Mouse (Mus musculus) macrophage (primary cell): ENCODE data around the gene Pth1r. TPM values are rescaled to one million over a fixed set of nuclear protein-coding genes. Genes with fewer than 3 reads are reported as not detected.

ENCODE experiments used
- H3K27ac ChIP-seq: fragments of 350-480 bp; formaldehyde crosslinking; 2 replicates; pipeline ENCODE4 v1.9.0; 2021
- H3K36me3 ChIP-seq: fragments of 350-480 bp; formaldehyde crosslinking; 2 replicates; pipeline ENCODE4 v1.9.0; 2021; ENCODE audit errors: inconsistent target
- H3K4me3 ChIP-seq: fragments of 350-480 bp; formaldehyde crosslinking; 2 replicates; pipeline ENCODE4 v1.9.0; 2021; ENCODE audit errors: inconsistent target
- H3K79me2 ChIP-seq: fragments of 350-480 bp; formaldehyde crosslinking; 2 replicates; pipeline ENCODE4 v1.9.0; 2021; ENCODE audit errors: inconsistent target
- WGBS: methylation state at CpG from one replicate; pipeline ENCODE4 v1.1.7; 2026; ENCODE audit warnings: inconsistent platforms; ENCODE audit not compliant: missing documents; 5-methylcytosine and 5-hydroxymethylcytosine counted together
- polyA plus RNA-seq: library from polyadenylated mRNA; stranded (reverse); fragments of 250-400 nt; gene quantifications from 3 replicates; pipeline ENCODE4 v1.2.4, GENCODE M21; 2018; ENCODE audit warnings: inconsistent platforms

Pth1r gene
- polyA plus RNA-seq, 1 experiment from 2014 or later, result 0.16 TPM

DNA sequence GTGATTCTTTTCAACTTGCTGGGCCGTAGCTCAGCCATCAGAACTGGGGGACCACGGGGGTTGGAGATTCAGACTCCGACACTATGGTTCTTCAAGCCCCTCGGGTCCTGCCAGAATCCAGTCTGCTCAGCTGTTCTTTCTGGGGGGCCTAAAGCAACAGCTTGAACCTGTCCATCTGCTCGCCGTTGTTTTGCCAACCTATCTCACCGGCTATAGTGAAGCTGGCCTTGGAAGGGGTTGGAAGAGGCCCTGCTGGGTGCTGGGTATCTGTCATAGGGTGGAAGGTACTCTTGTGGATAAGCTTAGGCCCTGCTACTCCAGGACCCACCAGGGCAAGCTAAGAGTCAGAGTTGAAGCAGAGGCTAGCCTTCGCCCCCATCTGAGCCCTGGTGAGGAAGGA, 13.9 kb upstream of the Pth1r start:
- H3K79me2 ChIP-seq, result no peaks in the 10 kb centered on the region
- WGBS, result 92% methylated on average over 8 of the region's 8 CpGs
- no peak overlapping the region for H3K4me3 ChIP-seq
- no peak overlapping the region for H3K27ac ChIP-seq
- no peaks in the 10 kb centered on the region for H3K36me3 ChIP-seq

GRCm38 (mm10) chr9:110759265-110759664, 12.3 kb upstream of the Pth1r start:
- 49% methylated on average over 2 of the region's 2 CpGs for WGBS
- Histone ChIP-seq H3K79me2 (no peaks in the 10 kb centered on the region), H3K4me3 (no peak overlapping the region), H3K27ac (no peak overlapping the region), H3K36me3 (no peaks in the 10 kb centered on the region)

GRCm38 (mm10) chr9:110758605-110759004, 11.7 kb upstream of the Pth1r start:
- Histone ChIP-seq H3K27ac (no peak overlapping the region), H3K4me3 (no peak overlapping the region), H3K79me2 (no peaks in the 10 kb centered on the region), H3K36me3 (no peaks in the 10 kb centered on the region)
- 89% methylated on average over 8 of the region's 8 CpGs for WGBS

DNA sequence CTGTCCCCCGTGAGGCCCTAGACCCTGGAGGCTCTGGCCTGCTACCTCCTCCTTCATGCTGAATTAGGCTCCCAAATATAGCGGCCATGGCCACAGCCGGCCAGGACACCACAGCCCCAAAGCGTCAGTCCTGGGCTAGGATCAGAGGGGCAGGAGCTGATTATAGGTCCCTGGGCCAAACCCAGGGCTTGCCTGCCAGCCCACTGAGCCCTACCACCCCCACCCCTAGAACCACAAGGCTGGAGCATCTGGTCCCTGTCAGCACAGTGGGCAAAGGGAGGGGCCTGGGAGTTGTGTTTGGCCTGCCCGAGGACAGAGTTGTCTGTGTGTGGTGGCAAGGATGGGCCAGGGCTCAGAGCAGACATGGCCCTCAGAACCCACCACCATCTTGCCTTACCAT, 10.9 kb upstream of the Pth1r start:
- no peaks in the 10 kb centered on the region for H3K79me2 ChIP-seq
- WGBS, result 94% methylated on average over 5 of the region's 5 CpGs
- H3K27ac ChIP-seq, result no peak overlapping the region
- no peaks in the 10 kb centered on the region for H3K36me3 ChIP-seq
- no peak overlapping the region for H3K4me3 ChIP-seq

GRCm38 (mm10) chr9:110753773-110754172, 6.8 kb upstream of the Pth1r start:
- WGBS, result 92% methylated on average over 4 of the region's 4 CpGs
- Histone ChIP-seq H3K79me2 (no peaks in the 10 kb centered on the region), H3K4me3 (no peak overlapping the region), H3K36me3 (no peaks in the 10 kb centered on the region), H3K27ac (no peak overlapping the region)

DNA sequence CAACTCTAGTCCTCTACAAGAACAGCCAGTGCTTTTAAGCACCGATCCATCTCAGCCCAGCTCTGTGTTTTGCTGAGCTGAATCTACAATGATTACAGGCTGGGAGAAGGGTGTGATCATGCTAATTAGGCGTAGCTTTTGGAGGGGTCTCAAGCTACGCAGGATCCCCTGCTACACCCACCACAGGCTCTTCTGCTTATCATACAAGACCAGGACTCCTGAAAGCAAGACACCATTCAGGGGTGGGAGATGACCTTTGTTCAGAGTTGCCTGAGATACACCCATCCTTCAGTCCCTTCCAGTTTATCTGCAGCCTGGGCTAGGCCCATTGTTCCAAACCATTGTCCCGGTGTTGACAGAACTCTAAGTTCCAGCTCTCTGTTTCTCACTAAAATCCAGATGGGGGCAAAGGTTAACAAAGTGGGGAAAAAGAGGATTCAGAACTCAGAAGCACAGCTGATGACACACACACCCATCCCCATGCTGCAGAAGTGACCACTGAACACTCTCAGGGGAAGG, 6.0 kb upstream of the Pth1r start:
- Histone ChIP-seq H3K4me3 (no peak overlapping the region), H3K79me2 (no peaks in the 10 kb centered on the region), H3K36me3 (no peaks in the 10 kb centered on the region), H3K27ac (no peak overlapping the region)
- WGBS, result 90% methylated on average over 4 of the region's 4 CpGs

- WGBS, result 88% methylated on average over 5 of the region's 5 CpGs
- H3K27ac ChIP-seq, result no peak overlapping the region
- no peaks in the 10 kb centered on the region for H3K79me2 ChIP-seq
- H3K36me3 ChIP-seq, result no peaks in the 10 kb centered on the region
- no peak overlapping the region for H3K4me3 ChIP-seq
Observed at GRCm38 (mm10) chr9:110751412-110751811, 4.5 kb upstream of the Pth1r start.

GRCm38 (mm10) chr9:110750404-110751187, 3.7 kb upstream of the Pth1r start:
- Histone ChIP-seq H3K27ac (no peak overlapping the region), H3K79me2 (no peaks in the 10 kb centered on the region), H3K4me3 (no peak overlapping the region), H3K36me3 (no peaks in the 10 kb centered on the region)
- WGBS, result 61% methylated on average over 12 of the region's 14 CpGs

DNA sequence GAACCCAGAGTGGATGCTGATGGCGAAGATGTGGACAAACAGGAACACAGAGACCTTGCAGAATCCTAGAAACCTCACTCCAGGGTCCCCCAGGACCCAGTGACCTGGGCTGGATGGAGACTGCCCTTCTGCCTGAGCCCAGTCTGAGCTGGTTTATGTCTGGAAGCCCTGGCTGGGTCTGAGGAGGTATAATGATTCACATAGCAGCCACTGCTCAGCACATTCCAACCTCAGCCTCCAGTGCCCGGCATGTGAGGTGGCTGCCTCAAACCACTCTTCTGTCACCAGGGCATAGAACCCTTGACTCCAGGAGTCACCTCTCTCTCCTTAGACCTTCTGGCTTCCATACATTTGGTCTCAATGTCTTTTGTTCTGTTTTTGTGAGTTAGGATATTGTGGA, 1.5 kb upstream of the Pth1r start:
- no peak overlapping the region for H3K27ac ChIP-seq
- WGBS, result 100% methylated on average over 2 of the region's 2 CpGs
- no peaks in the 10 kb centered on the region for H3K36me3 ChIP-seq
- H3K4me3 ChIP-seq, result no peak overlapping the region
- H3K79me2 ChIP-seq, result no peaks in the 10 kb centered on the region

DNA sequence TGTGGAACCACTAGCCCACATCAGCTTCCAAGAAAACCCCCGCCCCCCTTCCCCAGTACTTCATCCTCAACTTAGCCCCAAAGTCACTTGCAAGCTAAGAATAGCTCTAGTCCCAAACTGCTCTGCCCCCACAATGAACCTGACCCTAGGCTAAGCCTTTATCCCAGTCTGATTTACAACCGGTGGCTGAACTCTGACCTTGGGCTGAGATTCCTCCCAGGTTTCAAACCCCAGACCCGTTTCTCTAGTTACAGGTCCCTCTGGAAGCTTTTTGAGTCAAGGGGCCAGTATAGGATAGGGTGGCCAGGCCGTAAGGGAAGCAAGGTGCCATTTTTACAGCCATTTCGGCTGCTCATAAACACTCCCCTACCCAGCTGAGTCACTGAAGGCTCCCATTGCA, 707 bp downstream of the Pth1r start:
- 88% methylated on average over 5 of the region's 5 CpGs for WGBS
- no peaks in the 10 kb centered on the region for H3K79me2 ChIP-seq
- no peak overlapping the region for H3K4me3 ChIP-seq
- no peaks in the 10 kb centered on the region for H3K36me3 ChIP-seq
- no peak overlapping the region for H3K27ac ChIP-seq

GRCm38 (mm10) chr9:110745752-110746151, 1.2 kb downstream of the Pth1r start:
- 90% methylated on average over 5 of the region's 5 CpGs for WGBS
- H3K36me3 ChIP-seq, result no peaks in the 10 kb centered on the region
- no peaks in the 10 kb centered on the region for H3K79me2 ChIP-seq
- H3K27ac ChIP-seq, result no peak overlapping the region
- H3K4me3 ChIP-seq, result no peak overlapping the region

DNA sequence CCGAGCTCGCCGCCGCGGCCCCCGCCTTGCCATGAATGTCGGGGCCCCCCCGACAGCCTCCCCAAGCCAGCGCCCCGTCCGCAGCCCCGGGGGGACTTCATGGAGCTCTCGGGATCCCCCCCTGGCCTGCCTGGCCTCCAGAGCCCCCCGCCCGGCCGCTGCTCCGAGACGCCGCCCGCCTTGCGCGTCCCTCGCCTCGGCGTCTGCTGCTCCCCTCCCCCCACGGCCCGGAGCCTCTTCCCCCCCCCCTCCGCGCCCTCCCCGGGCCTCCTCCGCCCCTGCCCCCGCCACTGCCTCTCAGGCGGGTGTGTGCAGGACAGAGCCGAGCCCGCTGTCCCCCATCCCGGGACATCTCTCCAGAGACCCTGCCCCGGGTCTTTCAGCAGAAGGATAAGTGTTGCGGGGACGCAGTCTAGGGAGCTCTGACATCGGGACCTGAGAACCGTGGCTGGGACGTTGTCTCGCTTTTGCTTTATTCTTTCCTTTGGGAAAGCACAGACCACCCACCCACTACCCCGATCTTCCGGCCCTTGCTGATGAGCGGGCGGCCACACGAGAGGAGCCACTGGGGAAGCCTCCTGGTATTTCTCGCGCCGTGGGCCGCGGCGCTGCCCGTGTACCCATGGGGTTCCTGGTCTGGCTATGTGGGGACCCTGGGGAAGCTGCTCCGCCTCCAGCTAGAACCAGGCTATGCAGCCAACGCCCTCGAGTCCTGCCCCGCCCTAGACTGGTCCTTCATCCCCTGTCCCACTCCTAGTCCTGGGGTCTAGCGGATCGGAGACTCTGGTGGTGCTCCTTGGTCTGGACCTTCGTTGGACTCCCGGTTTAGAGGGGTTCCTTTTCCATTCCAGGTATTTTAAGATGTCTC, 3.3 kb downstream of the Pth1r start:
- H3K27ac ChIP-seq, result no peak overlapping the region
- no peaks in the 10 kb centered on the region for H3K79me2 ChIP-seq
- WGBS, result 17% methylated on average over 53 of the region's 63 CpGs
- no peak overlapping the region for H3K4me3 ChIP-seq
- no peaks in the 10 kb centered on the region for H3K36me3 ChIP-seq

- Histone ChIP-seq H3K27ac (no peak overlapping the region), H3K4me3 (no peak overlapping the region)
- WGBS, result 1% methylated on average over 43 of the region's 49 CpGs
Observed at GRCm38 (mm10) chr9:110742951-110743455, 3.9 kb downstream of the Pth1r start.

GRCm38 (mm10) chr9:110742295-110742950, 4.5 kb downstream of the Pth1r start:
- 2% methylated on average over 57 of the region's 71 CpGs for WGBS
- Histone ChIP-seq H3K79me2 (no peaks in the 10 kb centered on the region), H3K4me3 (no peak overlapping the region), H3K36me3 (no peaks in the 10 kb centered on the region), H3K27ac (no peak overlapping the region)

More at GRCm38 (mm10) chr9:110742951-110743455, 3.9 kb downstream of the Pth1r start:
- Histone ChIP-seq H3K79me2 (no peaks in the 10 kb centered on the region), H3K36me3 (no peaks in the 10 kb centered on the region)
